Mouse (Mus musculus): ENCODE measurements around the gene Pde11a. TPM values are rescaled to one million over a fixed set of nuclear protein-coding genes. Genes with fewer than 3 reads are reported as not detected.

Pde11a gene
- 1 to 10 TPM; 4.1 to 6.6 TPM for polyA plus RNA-seq (2017; shearing (Covaris generic))

GRCm38 (mm10) chr2:76338215-76339156 is at the start of gene Pde11a:
Gene Pde11a, minus strand, starts transcription at chr2:76338774.

GRCm38 (mm10) chr2:76369821-76370655 is 31.5 kb upstream of the Pde11a start, which contains the start of gene Rbm45:
Gene Rbm45, plus strand, starts transcription at chr2:76369984.

GRCm38 (mm10) chr2:76360226-76360625 is 21.7 kb upstream of the Pde11a start, which contains the start of gene Cyct:
Gene Cyct, minus strand, starts transcription at chr2:76360450.

GRCm38 (mm10) chr2:75981440-75982081 is 357.0 kb downstream of the Pde11a start, which contains the start of gene Ttc30a1:
Gene Ttc30a1, minus strand, starts transcription at chr2:75981967.

GRCm38 (mm10) chr2:75977752-75978368 is 360.7 kb downstream of the Pde11a start, which contains the start of gene Ttc30a2:
Gene Ttc30a2, minus strand, starts transcription at chr2:75978170.

Other genes with a start within 250 kb of the Pde11a start
- not detected for gene Cyct, start 21.7 kb upstream of the Pde11a start, polyA plus RNA-seq (2017; shearing (Covaris generic))
- 10 to 100 TPM in 1 of 2 experiments, 1 to 10 TPM in 1; 8.0 to 12.5 TPM for gene Rbm45, start 31.2 kb upstream of the Pde11a start, polyA plus RNA-seq (2017; shearing (Covaris generic))
- gene Osbpl6, start 67.7 kb upstream of the Pde11a start, polyA plus RNA-seq (2017; shearing (Covaris generic)) = 10 to 100 TPM in 1 of 2 experiments, under 1 TPM in 1; 0.42 to 11.2 TPM